Mouse (Mus musculus) testis, adult 2 months (tissue): ENCODE measurements around the gene Ssr1.

Experiments
- CTCF ChIP-seq: fragments of 200-500 bp; IDR thresholded peaks from 2 replicates; pipeline ENCODE4 v1.5.1; 2012; ENCODE audit warnings: low read depth, mild to moderate bottlenecking, inconsistent platforms, low read length, moderate library complexity; ENCODE audit not compliant: control insufficient read depth, insufficient read depth, insufficient replicate concordance
- POLR2A ChIP-seq: fragments of 200-500 bp; IDR thresholded peaks from 2 replicates; pipeline ENCODE4 v1.6.1; 2012; ENCODE audit warnings: low read depth, mild to moderate bottlenecking, inconsistent platforms, low read length, moderate library complexity; ENCODE audit not compliant: control insufficient read depth

DNA sequence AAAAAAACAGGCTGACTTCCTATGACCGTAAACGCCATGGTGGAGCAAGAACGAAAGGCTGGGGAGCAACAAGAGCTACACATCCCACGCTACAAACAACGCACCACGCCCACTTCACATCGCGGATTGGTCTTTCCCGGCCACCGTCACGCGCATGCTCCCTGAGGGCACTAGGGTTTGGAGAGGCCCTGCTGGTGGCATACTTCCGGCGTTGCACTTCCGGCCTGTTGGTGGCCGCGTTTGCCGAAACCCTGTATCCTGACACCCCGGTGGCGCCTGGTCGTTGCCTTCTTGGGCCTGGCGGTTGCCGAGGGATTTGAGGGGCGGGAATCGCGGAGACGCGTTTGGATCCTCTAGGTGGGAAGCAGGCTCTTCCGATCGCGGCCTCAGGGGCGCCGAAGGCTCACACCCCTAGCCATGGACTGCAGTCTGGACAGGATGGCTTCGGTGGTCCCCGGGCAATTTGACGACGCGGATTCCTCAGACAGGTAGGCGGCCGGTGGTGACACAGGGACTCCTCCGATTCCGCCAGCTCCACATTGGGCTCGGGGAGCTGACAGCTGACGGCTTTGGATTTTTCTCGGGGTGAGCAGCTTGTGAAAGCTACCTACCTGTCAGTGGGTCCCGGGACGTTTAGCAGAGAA is 43.1 kb upstream of the Ssr1 start, which contains the start of gene Cage1:
- TF ChIP-seq POLR2A = peak; percentile 94
- TF ChIP-seq CTCF = 0 out of 2 replicates have a peak, but pooled peaks have one; percentile 13
